Mouse (Mus musculus) lung, postnatal 0 days (tissue): Measurements from ENCODE around the gene Arel1.

Source experiments
- CTCF ChIP-seq: IDR thresholded peaks from 2 replicates; pipeline ENCODE4 v1.5.1; 2016; ENCODE audit warnings: antibody characterized with exemption, mild to moderate bottlenecking
- EP300 ChIP-seq: IDR thresholded peaks from 2 replicates; pipeline ENCODE4 v1.6.1; 2016; ENCODE audit warnings: antibody characterized with exemption, mild to moderate bottlenecking, control low read depth

- no peak for TF ChIP-seq CTCF
- no peak for TF ChIP-seq EP300
Observed at GRCm38 (mm10) chr12:85012185-85012584, 41.5 kb upstream of the Arel1 start.
